Mouse (Mus musculus) megakaryocyte-erythroid progenitor cell, adult 5 weeks (primary cell): Measurements from ENCODE around the gene Cdc73. TPM values are rescaled to one million over a fixed set of nuclear protein-coding genes. Genes with fewer than 3 reads are reported as not detected.

Experiments used
- polyA plus RNA-seq: library from polyadenylated mRNA; stranded (reverse); fragments of >175 nt; gene quantifications from 2 replicates; pipeline ENCODE4 v1.2.3, GENCODE M21; 2012

Gene Cdc73
- polyA plus RNA-seq: 2.1 and 3.2 TPM in 2 replicates

DNA sequence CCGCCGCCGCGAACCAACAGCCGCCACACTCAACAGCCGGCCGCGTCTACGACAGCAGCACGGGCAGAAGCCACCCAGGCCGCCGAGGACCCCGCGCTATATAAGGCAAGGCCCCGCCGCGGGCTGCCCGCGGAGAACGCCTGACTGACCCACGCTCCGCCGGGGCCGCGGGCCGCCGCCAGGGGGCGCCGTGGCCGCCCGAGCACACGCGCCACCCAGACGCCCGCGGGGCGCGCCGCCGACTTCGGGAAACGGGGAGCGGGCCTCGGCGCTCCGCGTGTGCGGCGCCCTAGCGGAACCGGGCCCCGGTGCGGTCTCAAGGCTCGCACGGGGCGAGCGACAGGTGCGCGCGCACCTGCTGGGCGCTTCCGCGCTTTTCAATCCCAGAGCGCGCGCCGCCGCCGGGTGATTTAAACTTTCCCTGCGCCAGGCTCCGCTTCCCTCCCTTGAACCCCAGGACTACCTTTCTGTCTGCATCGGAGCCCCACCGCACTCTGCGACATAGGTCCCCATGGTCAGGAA, at the start of gene Cdc73:
TSS of gene Cdc73 (minus strand) at position 153 of the 522 bp plus-strand sequence.

DNA sequence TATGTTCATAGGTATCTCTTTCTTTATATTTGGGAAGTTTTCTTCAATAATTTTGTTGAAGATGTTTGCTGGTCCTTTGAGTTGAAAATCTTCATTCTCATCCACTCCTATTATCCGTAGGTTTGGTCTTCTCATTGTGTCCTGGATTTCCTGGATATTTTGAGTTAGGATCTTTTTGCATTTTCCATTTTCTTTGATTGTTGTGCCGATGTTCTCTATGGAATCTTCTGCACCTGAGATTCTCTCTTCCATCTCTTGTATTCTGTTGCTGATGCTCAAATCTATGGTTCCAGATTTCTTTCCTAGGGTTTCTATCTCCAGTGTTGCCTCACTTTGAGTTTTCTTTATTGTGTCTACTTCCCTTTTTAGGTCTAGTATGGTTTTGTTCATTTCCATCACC, 13.3 kb upstream of the Cdc73 start, which contains the start of gene Glrx2:
TSS of gene Glrx2 (plus strand) at position 301 of the 400 bp plus-strand sequence.

DNA sequence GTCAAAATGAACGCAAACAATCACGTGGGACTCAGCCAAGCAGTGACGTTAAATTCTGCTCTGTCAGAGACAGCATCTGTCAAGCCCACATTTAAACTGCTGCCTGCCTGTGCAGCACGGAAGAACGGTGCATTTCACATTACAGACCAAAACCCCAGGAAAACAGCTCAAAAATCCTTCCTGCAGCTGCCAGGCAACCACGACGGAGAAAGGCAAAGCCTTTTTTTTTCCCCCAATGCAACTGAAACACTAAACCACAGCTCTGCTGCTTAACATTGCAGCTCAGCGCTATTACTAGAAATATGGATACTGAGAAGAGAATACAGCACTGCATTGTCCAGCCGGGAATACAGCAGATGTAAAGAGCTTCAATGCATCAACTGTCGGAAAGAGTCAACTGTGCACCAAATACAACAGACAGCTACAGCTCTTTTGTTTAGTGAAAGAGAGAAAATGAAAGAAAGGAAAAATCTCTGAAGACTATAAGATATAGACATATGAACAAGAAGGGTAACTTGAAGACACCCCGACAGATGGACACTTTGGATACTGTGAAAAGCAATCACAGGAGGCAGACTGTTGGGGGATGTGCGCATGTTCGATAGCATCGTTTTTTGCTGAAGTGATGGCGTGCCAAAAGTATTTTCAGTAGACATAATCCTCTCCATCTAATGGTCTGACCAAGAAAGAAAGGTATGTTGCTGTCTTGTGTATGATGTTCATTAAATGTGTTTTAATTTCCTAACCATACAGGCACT, 61.9 kb downstream of the Cdc73 start, which contains the start of gene B3galt2:
TSS of gene B3galt2 (plus strand) at position 15 of the 758 bp plus-strand sequence.

Other genes with a start within 250 kb of the Cdc73 start
- gene B3galt2, start 62.2 kb downstream of the Cdc73 start, polyA plus RNA-seq: not detected in 2 replicates
- 76.1 and 83.6 TPM in 2 replicates for gene Glrx2, start 13.4 kb upstream of the Cdc73 start, polyA plus RNA-seq
- 0.14 and 0.16 TPM in 2 replicates for gene Trove2, start 74.2 kb upstream of the Cdc73 start, polyA plus RNA-seq
- gene Uchl5, start 74.4 kb upstream of the Cdc73 start, polyA plus RNA-seq: 180 and 203 TPM in 2 replicates